Mouse (Mus musculus): Measurements from ENCODE around the gene Parvb. TPM values are rescaled to one million over a fixed set of nuclear protein-coding genes. Genes with fewer than 3 reads are reported as not detected.

Parvb gene
- polyA plus RNA-seq, 1 experiment from 2014 or later: 13.5 TPM

GRCm38 (mm10) chr15:84210461-84210860, 21.4 kb upstream of the Parvb start:
- Histone ChIP-seq H3K4me3 (no peak overlapping the region), H3K9me3 (replicated peaks) (no peaks in the 10 kb centered on the region), H3K4me2 (no peak overlapping the region), H3K9ac (no peak overlapping the region), H3K36me3 (peaks cover 74% of the 10 kb centered on the region), H3K27ac (peak overlapping the region; percentile 52), H3K27me3 (no peaks in the 10 kb centered on the region), H3K4me1 (replicated peaks) (peaks cover 27% of the 10 kb centered on the region)
- 87% methylated on average over 13 of the region's 13 CpGs for WGBS
- no peak for ATAC-seq (replicated peaks; ENCODE audit: insufficient number of reproducible peaks, insufficient read depth, low FRiP score, low read depth)

- Histone ChIP-seq H3K9ac (no peak overlapping the region), H3K27me3 (no peaks in the 10 kb centered on the region), H3K27ac (no peak overlapping the region), H3K9me3 (replicated peaks) (no peaks in the 10 kb centered on the region), H3K4me3 (no peak overlapping the region), H3K4me1 (replicated peaks) (peaks cover 32% of the 10 kb centered on the region), H3K4me2 (no peak overlapping the region), H3K36me3 (peaks cover 71% of the 10 kb centered on the region)
- WGBS: 86% methylated on average over 13 of the region's 13 CpGs
- no peak for ATAC-seq (replicated peaks; ENCODE audit: insufficient number of reproducible peaks, insufficient read depth, low FRiP score, low read depth)
Observed at GRCm38 (mm10) chr15:84210941-84211340, 20.9 kb upstream of the Parvb start.

- peaks cover 64% of the 10 kb centered on the region for H3K36me3 ChIP-seq
Observed at GRCm38 (mm10) chr15:84211564-84211963, 20.3 kb upstream of the Parvb start.

GRCm38 (mm10) chr15:84212031-84212755, 19.6 kb upstream of the Parvb start:
- ATAC-seq (replicated peaks; ENCODE audit: insufficient number of reproducible peaks, insufficient read depth, low FRiP score, low read depth): peak; percentile 32; the same call in 1 of the 2 replicates
- no peak overlapping the region for H3K9ac ChIP-seq
- H3K27ac ChIP-seq: peak overlapping the region; percentile 48
- H3K9me3 ChIP-seq (replicated peaks): no peaks in the 10 kb centered on the region
- peaks cover 39% of the 10 kb centered on the region for H3K4me1 ChIP-seq (replicated peaks)
- no peaks in the 10 kb centered on the region for H3K27me3 ChIP-seq
- H3K4me2 ChIP-seq: no peak overlapping the region
- H3K4me3 ChIP-seq: no peak overlapping the region
- H3K36me3 ChIP-seq: peaks cover 58% of the 10 kb centered on the region
- 37% methylated on average over 6 of the region's 6 CpGs for WGBS

More at GRCm38 (mm10) chr15:84211564-84211963, 20.3 kb upstream of the Parvb start:
- no peak for ATAC-seq (replicated peaks; ENCODE audit: insufficient number of reproducible peaks, insufficient read depth, low FRiP score, low read depth)
- Histone ChIP-seq H3K9ac (no peak overlapping the region), H3K4me1 (replicated peaks) (peaks cover 37% of the 10 kb centered on the region), H3K4me3 (no peak overlapping the region), H3K27ac (no peak overlapping the region), H3K27me3 (no peaks in the 10 kb centered on the region), H3K9me3 (replicated peaks) (no peaks in the 10 kb centered on the region), H3K4me2 (no peak overlapping the region)
- whole genome bisulfite sequencing: 76% methylated on average over 4 of the region's 4 CpGs

GRCm38 (mm10) chr15:84212756-84213105, 19.1 kb upstream of the Parvb start:
- Histone ChIP-seq H3K27me3 (no peaks in the 10 kb centered on the region), H3K36me3 (peaks cover 53% of the 10 kb centered on the region), H3K4me1 (replicated peaks) (peaks cover 39% of the 10 kb centered on the region), H3K9me3 (replicated peaks) (no peaks in the 10 kb centered on the region), H3K4me3 (no peak overlapping the region), H3K9ac (no peak overlapping the region), H3K27ac (peak overlapping the region; percentile 48), H3K4me2 (no peak overlapping the region)
- no peak; the same call in 1 of the 2 replicates for ATAC-seq (replicated peaks; ENCODE audit: insufficient number of reproducible peaks, insufficient read depth, low FRiP score, low read depth)
- WGBS: 68% methylated on average over 2 of the region's 2 CpGs

GRCm38 (mm10) chr15:84213162-84213739, 18.6 kb upstream of the Parvb start:
- 66% methylated on average over 6 of the region's 6 CpGs for WGBS
- no peak overlapping the region for H3K27ac ChIP-seq
- H3K4me2 ChIP-seq: no peak overlapping the region
- no peak for ATAC-seq (replicated peaks; ENCODE audit: insufficient number of reproducible peaks, insufficient read depth, low FRiP score, low read depth)
- H3K27me3 ChIP-seq: no peaks in the 10 kb centered on the region
- peaks cover 50% of the 10 kb centered on the region for H3K36me3 ChIP-seq
- no peak overlapping the region for H3K4me3 ChIP-seq
- H3K9me3 ChIP-seq (replicated peaks): no peaks in the 10 kb centered on the region
- H3K9ac ChIP-seq: no peak overlapping the region
- peaks cover 44% of the 10 kb centered on the region for H3K4me1 ChIP-seq (replicated peaks)

GRCm38 (mm10) chr15:84214476-84214875, 17.4 kb upstream of the Parvb start:
- ATAC-seq (replicated peaks; ENCODE audit: insufficient number of reproducible peaks, insufficient read depth, low FRiP score, low read depth): no peak
- Histone ChIP-seq H3K27ac (no peak overlapping the region), H3K4me1 (replicated peaks) (peaks cover 55% of the 10 kb centered on the region), H3K36me3 (peaks cover 42% of the 10 kb centered on the region), H3K27me3 (no peaks in the 10 kb centered on the region), H3K4me3 (no peak overlapping the region), H3K9me3 (replicated peaks) (no peaks in the 10 kb centered on the region), H3K9ac (no peak overlapping the region), H3K4me2 (no peak overlapping the region)
- WGBS: 65% methylated on average over 7 of the region's 7 CpGs

GRCm38 (mm10) chr15:84215273-84215672, 16.6 kb upstream of the Parvb start:
- Histone ChIP-seq H3K4me3 (no peak overlapping the region), H3K27me3 (no peaks in the 10 kb centered on the region), H3K9ac (no peak overlapping the region), H3K4me2 (no peak overlapping the region), H3K9me3 (replicated peaks) (no peaks in the 10 kb centered on the region), H3K4me1 (replicated peaks) (peaks cover 55% of the 10 kb centered on the region), H3K36me3 (peaks cover 35% of the 10 kb centered on the region; the same call in 1 of the 2 replicates), H3K27ac (no peak overlapping the region)
- 63% methylated on average over 2 of the region's 2 CpGs for WGBS
- ATAC-seq (replicated peaks; ENCODE audit: insufficient number of reproducible peaks, insufficient read depth, low FRiP score, low read depth): no peak

GRCm38 (mm10) chr15:84216026-84216425, 15.8 kb upstream of the Parvb start:
- ATAC-seq (replicated peaks; ENCODE audit: insufficient number of reproducible peaks, insufficient read depth, low FRiP score, low read depth): no peak
- H3K4me2 ChIP-seq: no peak overlapping the region
- peaks cover 55% of the 10 kb centered on the region for H3K4me1 ChIP-seq (replicated peaks)
- no peak overlapping the region for H3K9ac ChIP-seq
- peaks cover 27% of the 10 kb centered on the region; the same call in 1 of the 2 replicates for H3K36me3 ChIP-seq
- no peak overlapping the region for H3K4me3 ChIP-seq
- H3K9me3 ChIP-seq (replicated peaks): no peaks in the 10 kb centered on the region
- H3K27ac ChIP-seq: no peak overlapping the region
- H3K27me3 ChIP-seq: no peaks in the 10 kb centered on the region

- Histone ChIP-seq H3K4me3 (no peak overlapping the region), H3K4me2 (no peak overlapping the region), H3K27me3 (no peaks in the 10 kb centered on the region), H3K27ac (0 out of 2 replicates have a peak overlapping the region, but pooled peaks have one; percentile 3), H3K9me3 (replicated peaks) (no peaks in the 10 kb centered on the region), H3K9ac (no peak overlapping the region), H3K4me1 (replicated peaks) (peaks cover 55% of the 10 kb centered on the region), H3K36me3 (peaks cover 22% of the 10 kb centered on the region; the same call in 1 of the 2 replicates)
- no peak for ATAC-seq (replicated peaks; ENCODE audit: insufficient number of reproducible peaks, insufficient read depth, low FRiP score, low read depth)
- 39% methylated on average over 7 of the region's 7 CpGs for WGBS
Observed at GRCm38 (mm10) chr15:84216461-84217084, 15.3 kb upstream of the Parvb start.

GRCm38 (mm10) chr15:84217969-84218782, 13.7 kb upstream of the Parvb start:
- 0 out of 2 replicates have a peak overlapping the region, but pooled peaks have one; percentile 4 for H3K4me2 ChIP-seq
- whole genome bisulfite sequencing: 34% methylated on average over 23 of the region's 23 CpGs
- peaks cover 17% of the 10 kb centered on the region; the same call in 1 of the 2 replicates for H3K36me3 ChIP-seq
- ATAC-seq (replicated peaks; ENCODE audit: insufficient number of reproducible peaks, insufficient read depth, low FRiP score, low read depth): no peak
- H3K9ac ChIP-seq: no peak overlapping the region
- peaks cover 47% of the 10 kb centered on the region for H3K4me1 ChIP-seq (replicated peaks)
- H3K9me3 ChIP-seq (replicated peaks): no peaks in the 10 kb centered on the region
- no peaks in the 10 kb centered on the region for H3K27me3 ChIP-seq
- peak overlapping the region; percentile 74 for H3K27ac ChIP-seq
- no peak overlapping the region for H3K4me3 ChIP-seq
